Comparison of ENCODE assay signal across 9 mouse cellular contexts in genomic region chr4:49597183-49598100, GRCm38 (mm10). TPM values are rescaled to one million over a fixed set of nuclear protein-coding genes. Genes with fewer than 3 reads are reported as not detected.
DNase-seq lines count a peak whose midpoint lies in the region; ATAC-seq and TF ChIP-seq lines count a peak whose summit lies in the region.
"Had no signal": no experiment of that assay in that cellular context is flagged by ENCODE, and none has a peak within 500 bp of the region (broad histone marks: within the 10 kb centered on the region; RNA-seq: fewer than 3 reads in every experiment).

Tmem246 (minus strand) TSS chr4:49597876.

- peak within 1 kb of the TSS; percentile 78 for H3K4me3 ChIP-seq in hindbrain, postnatal 0 days (ENCODE audit: low read length)

- H3K4me2 ChIP-seq in hindbrain, postnatal 0 days (ENCODE audit: low read depth, low read length) = peak within 1 kb of the TSS; percentile 84

- peak within 1 kb of the TSS; percentile 93 for H3K27ac ChIP-seq in hindbrain, postnatal 0 days

- peak within 1 kb of the TSS; percentile 90 for H3K9ac ChIP-seq in hindbrain, postnatal 0 days (replicated peaks; ENCODE audit: low read length)

- peak; percentile 33 for TF ChIP-seq CTCF in hindbrain, postnatal 0 days (IDR thresholded peaks at IDR 0.05; ENCODE audit: low read depth)

- H3K27me3 ChIP-seq in hindbrain, postnatal 0 days (ENCODE audit: insufficient read depth, low read length) = no peaks in the 10 kb centered on the region

- peak; percentile 66 to 71 for DNase-seq in adrenal gland, postnatal 36 days
- DNase-seq in embryo, embryonic 10.5 days (ENCODE audit: low spot score) = peak; percentile 77
- DNase-seq in gastrocnemius, postnatal 10 days = peak; percentile 73
- DNase-seq in hindbrain, postnatal 0 days (ENCODE audit: low spot score) = peak; percentile 90
- peak; percentile 59 to 69 for DNase-seq in left cerebral cortex, adult 8-10 months (ENCODE audit: low spot score in 2 of 2)
- DNase-seq in lung, postnatal 4 days = peak; percentile 81 to 88
- DNase-seq in right cerebral cortex, postnatal 14 days = peak; percentile 65

- under 1% methylated on average over 73 of the region's 77 CpGs for WGBS in hindbrain, postnatal 0 days

- H3K9me3 ChIP-seq in hindbrain, postnatal 0 days (ENCODE audit: low read length) = no peaks in the 10 kb centered on the region

- ATAC-seq in hindbrain, postnatal 0 days = peak; percentile 94
- no peak for ATAC-seq in inflammation-experienced regulatory T-cells, adult 6 months

- no peaks in the 10 kb centered on the region for H3K4me1 ChIP-seq in hindbrain, postnatal 0 days (ENCODE audit: insufficient read depth, low read length)

- H3K36me3 ChIP-seq in hindbrain, postnatal 0 days (ENCODE audit: insufficient read depth, low read length) = no peaks in the 10 kb centered on the region

RNA-seq across cellular contexts. Expression of gene Tmem246, which starts in this region (rescaled TPM):
- total RNA-seq in adrenal gland, postnatal 36 days (2021) = 1 to 10 TPM; 8.2 to 9.4 TPM
- total RNA-seq in gastrocnemius, postnatal 10 days (2021) = 10 to 100 TPM; 42.0 to 45.8 TPM
- total RNA-seq in hindbrain, postnatal 0 days (2014; rRNA removed) = 191 and 232 TPM in 2 replicates
- 151 and 158 TPM in 2 replicates for polyA plus RNA-seq in hindbrain, postnatal 0 days (2015; fragmentation: Nextera tagmentation; extraction: Ambion mirVana)
- 10 to 100 TPM; 70.3 to 77.8 (median 74.8) TPM for total RNA-seq in left cerebral cortex, adult 8-10 months (2022)
- not detected for polyA plus RNA-seq in inflammation-experienced regulatory T-cells, adult 6 months (2017; shearing (Covaris generic))
- total RNA-seq: neutrophil, adult 5-6 weeks had no signal

Comparison
In these comparisons a context has a peak if more than half of its experiments do, and no peak if none do; other contexts are left out.
1. RNA of gene Tmem246 (total RNA-seq): 191 to 232 TPM in hindbrain, postnatal 0 days, 70.3 to 77.8 TPM in left cerebral cortex, adult 8-10 months and 42.0 to 45.8 TPM in gastrocnemius, postnatal 10 days; 8.2 to 9.4 TPM in adrenal gland, postnatal 36 days; every median in the first group is over 4 times any median in the second.
2. RNA of gene Tmem246 (polyA plus RNA-seq): 151 to 158 TPM in hindbrain, postnatal 0 days; not detected in inflammation-experienced regulatory T-cells, adult 6 months; every median in the first group is over 100 times any median in the second.
3. Peak in every context shown above with its lines, with median percentiles within 50 percentile points of each other: DNase-seq.